Mouse (Mus musculus) brain, embryonic 18.5 days (tissue): ENCODE data around the gene Eef2kmt.
"Not testable (repeated sequence)": the region's sequence is repeated elsewhere in the genome, so short reads cannot be mapped to it uniquely, and the experiment has no call there.

Experiments
- DNase-seq: peaks from one replicate; pipeline ENCODE4 v3.0.0-alpha.2; 2012; ENCODE audit warnings: low read depth, low spot score

The Eef2kmt gene

GRCm38 (mm10) chr16:5255779-5256496, at the start of gene Eef2kmt:
Gene Eef2kmt, minus strand, starts transcription at chr16:5255983.
- peak; percentile 90 for DNase-seq

- no peak for DNase-seq
Observed at GRCm38 (mm10) chr16:5295238-5295637, 39.5 kb upstream of the Eef2kmt start.

GRCm38 (mm10) chr16:5285376-5285775, 29.6 kb upstream of the Eef2kmt start:
- no peak for DNase-seq

- no peak for DNase-seq
Observed at GRCm38 (mm10) chr16:5282686-5283085, 26.9 kb upstream of the Eef2kmt start.

GRCm38 (mm10) chr16:5279571-5280222, 23.9 kb upstream of the Eef2kmt start:
- DNase-seq = no peak

GRCm38 (mm10) chr16:5272371-5272770, 16.6 kb upstream of the Eef2kmt start:
- no peak for DNase-seq

- DNase-seq = no peak
Observed at GRCm38 (mm10) chr16:5271411-5272035, 15.7 kb upstream of the Eef2kmt start.

- DNase-seq = no peak
Observed at GRCm38 (mm10) chr16:5263926-5264325, 8.1 kb upstream of the Eef2kmt start.

- DNase-seq = no peak
Observed at GRCm38 (mm10) chr16:5263156-5263555, 7.4 kb upstream of the Eef2kmt start.

GRCm38 (mm10) chr16:5255081-5255740, 572 bp downstream of the Eef2kmt start:
- DNase-seq = no peak

- no peak for DNase-seq
Observed at GRCm38 (mm10) chr16:5254346-5255025, 1.3 kb downstream of the Eef2kmt start.

GRCm38 (mm10) chr16:5252260-5252659, 3.5 kb downstream of the Eef2kmt start:
- no peak for DNase-seq

GRCm38 (mm10) chr16:5250891-5251290, 4.9 kb downstream of the Eef2kmt start:
- no peak for DNase-seq

- DNase-seq = no peak
Observed at GRCm38 (mm10) chr16:5244411-5244810, 11.4 kb downstream of the Eef2kmt start.

GRCm38 (mm10) chr16:5242882-5243281, 12.9 kb downstream of the Eef2kmt start:
- no peak for DNase-seq

- DNase-seq = no peak
Observed at GRCm38 (mm10) chr16:5242355-5242754, 13.4 kb downstream of the Eef2kmt start.

GRCm38 (mm10) chr16:5233418-5234313, 22.1 kb downstream of the Eef2kmt start, which contains the start of gene Alg1:
Gene Alg1, plus strand, starts transcription at chr16:5233621.
- DNase-seq = peak; percentile 82

- no peak for DNase-seq
Observed at GRCm38 (mm10) chr16:5232982-5233381, 22.8 kb downstream of the Eef2kmt start.

GRCm38 (mm10) chr16:5228103-5228502, 27.7 kb downstream of the Eef2kmt start:
- not testable (repeated sequence) for DNase-seq

GRCm38 (mm10) chr16:5227501-5227900, 28.3 kb downstream of the Eef2kmt start:
- DNase-seq = not testable (repeated sequence)
